8 mouse cellular contexts compared by ENCODE assay signal in genomic region chr8:108798012-108798411, GRCm38 (mm10).
DNase-seq lines count a peak whose midpoint lies in the region; ATAC-seq and TF ChIP-seq lines count a peak whose summit lies in the region.

No protein-coding gene starts in this region.

- H3K9ac ChIP-seq in heart, embryonic 11.5 days (ENCODE audit: low read depth, low read length), result no peak overlapping the region
- H3K9ac ChIP-seq in lung, embryonic 14.5 days, result no peak overlapping the region

- H3K27me3 ChIP-seq in heart, embryonic 11.5 days (ENCODE audit: control insufficient read depth, insufficient read depth, low read length), result no peaks in the 10 kb centered on the region
- H3K27me3 ChIP-seq in lung, embryonic 14.5 days (ENCODE audit: insufficient read depth, low read length), result no peaks in the 10 kb centered on the region

- H3K4me2 ChIP-seq in heart, embryonic 11.5 days, result no peak overlapping the region
- H3K4me2 ChIP-seq in lung, embryonic 14.5 days, result no peak overlapping the region

- DNase-seq in heart, adult 11 months, result peak; percentile 98
- DNase-seq in adrenal gland, postnatal 10 days, result peak; percentile 96
- DNase-seq in gastrocnemius, postnatal 14 days, result peak; percentile 91
- DNase-seq in kidney, adult 18-20 months, result peak; percentile 83
- peak; percentile 98 for DNase-seq in lung, embryonic 14.5 days
- peak; percentile 14 for DNase-seq in right cerebral cortex, postnatal 25 days

- H3K4me3 ChIP-seq in heart, embryonic 11.5 days (ENCODE audit: low read depth, low read length), result no peak overlapping the region
- H3K4me3 ChIP-seq in lung, embryonic 14.5 days (ENCODE audit: low read depth, low read length), result no peak overlapping the region

- H3K36me3 ChIP-seq in heart, embryonic 11.5 days (ENCODE audit: control insufficient read depth, insufficient read depth, low read length), result peaks cover 27% of the 10 kb centered on the region
- H3K36me3 ChIP-seq in lung, embryonic 14.5 days (ENCODE audit: insufficient read depth), result peaks cover 62% of the 10 kb centered on the region

- no peak overlapping the region for H3K27ac ChIP-seq in heart, embryonic 11.5 days (ENCODE audit: low read depth, low read length)
- H3K27ac ChIP-seq in lung, embryonic 14.5 days (ENCODE audit: low read depth), result peak overlapping the region; percentile 81

- H3K9me3 ChIP-seq in heart, embryonic 11.5 days (replicated peaks; ENCODE audit: control insufficient read depth, low read length), result no peaks in the 10 kb centered on the region
- peaks cover 10% of the 10 kb centered on the region; the same call in 1 of the 2 replicates for H3K9me3 ChIP-seq in lung, embryonic 14.5 days (ENCODE audit: low read depth, low read length)

- ATAC-seq in heart, embryonic 11.5 days (replicated peaks; ENCODE audit: insufficient number of reproducible peaks, low FRiP score, low TSS enrichment), result no peak
- peak; percentile 95 for ATAC-seq in lung, embryonic 14.5 days (ENCODE audit: insufficient read depth)
- ATAC-seq in monocyte, adult 5-6 weeks (replicated peaks; ENCODE audit: insufficient number of reproducible peaks, low FRiP score, low TSS enrichment, poor library complexity, severe bottlenecking), result no peak

- TF ChIP-seq CTCF in lung, embryonic 14.5 days (IDR thresholded peaks at IDR 0.05; ENCODE audit: low read depth), result no peak

- H3K4me1 ChIP-seq in heart, embryonic 11.5 days (ENCODE audit: control insufficient read depth, insufficient read depth, low read length), result peaks cover 10% of the 10 kb centered on the region
- peaks cover 20% of the 10 kb centered on the region for H3K4me1 ChIP-seq in lung, embryonic 14.5 days (ENCODE audit: insufficient read depth)

- WGBS in heart, embryonic 11.5 days (ENCODE audit: insufficient replicate concordance), result 68% methylated on average over 12 of the region's 12 CpGs
- 21% methylated on average over 12 of the region's 12 CpGs for WGBS in lung, embryonic 14.5 days

- intact Hi-C loops in gastrocnemius, postnatal 14 days (cut with DNase I; ENCODE audit: low total_unique reads), result loop anchor here (10.0 kb wide), 1 partner anchor 107 kb away; no protein-coding TSS in a partner anchor

Comparison
In these comparisons a context has a peak if more than half of its experiments do, and no peak if none do; other contexts are left out.
1. DNase-seq: peak in every context shown above with its lines; median percentile 98 in heart, adult 11 months; 98 in lung, embryonic 14.5 days; 96 in adrenal gland, postnatal 10 days; 91 in gastrocnemius, postnatal 14 days; 83 in kidney, adult 18-20 months; 14 in right cerebral cortex, postnatal 25 days.